Mouse (Mus musculus): ENCODE measurements around the gene Nt5c2.

Nt5c2 gene

DNA sequence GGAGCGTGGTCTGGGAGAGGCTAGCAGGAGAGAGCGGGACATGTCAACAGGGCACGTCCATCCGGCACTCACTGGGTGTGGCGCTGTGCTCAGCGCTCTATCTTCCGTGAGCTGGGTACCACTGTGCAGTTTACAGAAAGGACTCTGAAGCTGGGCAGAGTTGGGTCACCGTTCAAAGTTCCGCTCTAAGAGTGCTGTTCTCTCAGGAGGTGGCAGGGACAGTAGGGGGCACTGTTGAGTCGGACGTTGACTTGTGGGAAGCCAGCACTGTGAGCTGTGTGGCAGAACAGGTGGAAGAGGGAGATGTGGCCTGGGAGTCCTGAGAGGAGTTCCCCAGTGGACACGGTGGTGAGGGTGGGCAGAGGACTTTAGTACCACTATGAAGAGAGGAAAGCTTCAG, 139.2 kb downstream of the Nt5c2 start:
- peak; percentile 94 for DNase-seq

DNA sequence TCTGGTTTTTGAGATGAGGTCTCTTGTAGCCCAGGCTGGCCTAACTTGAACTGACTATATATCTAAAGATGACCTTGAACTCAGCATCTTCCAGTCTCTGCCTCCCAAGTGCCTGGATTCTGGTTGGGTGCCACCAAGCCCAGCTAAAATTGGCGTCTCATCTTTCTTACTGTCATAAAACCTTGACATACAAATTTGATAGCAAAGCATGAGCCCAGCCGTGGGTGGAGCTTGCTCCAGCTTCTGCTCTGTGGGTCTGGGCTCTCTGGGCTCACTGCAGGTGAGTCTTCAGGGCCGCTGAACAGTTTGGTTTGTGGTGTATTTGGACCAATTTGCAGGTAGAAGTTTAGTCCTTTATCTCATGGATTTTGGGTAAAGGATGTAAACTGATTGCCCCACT, 141.0 kb downstream of the Nt5c2 start:
- DNase-seq = no peak

DNA sequence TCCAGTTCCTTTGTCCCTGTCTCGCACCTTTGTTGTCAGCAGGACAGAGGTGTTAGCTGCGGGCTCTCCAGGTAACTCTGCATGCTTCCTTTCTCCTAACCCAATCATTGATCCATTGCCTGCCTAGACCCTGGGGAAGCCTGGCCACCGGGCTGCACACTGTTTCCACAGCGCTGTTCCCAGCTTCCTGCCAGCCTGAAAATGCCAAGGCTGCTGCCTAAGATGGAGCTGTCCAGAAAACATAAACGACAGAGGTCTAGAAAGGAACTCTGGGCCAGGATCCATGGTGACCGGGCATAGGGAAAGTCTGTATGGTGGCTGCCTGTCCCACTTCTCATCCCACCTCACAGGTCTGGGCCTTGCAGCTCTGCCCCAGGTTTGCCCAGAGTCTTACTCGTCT, 143.3 kb downstream of the Nt5c2 start:
- DNase-seq = no peak

DNA sequence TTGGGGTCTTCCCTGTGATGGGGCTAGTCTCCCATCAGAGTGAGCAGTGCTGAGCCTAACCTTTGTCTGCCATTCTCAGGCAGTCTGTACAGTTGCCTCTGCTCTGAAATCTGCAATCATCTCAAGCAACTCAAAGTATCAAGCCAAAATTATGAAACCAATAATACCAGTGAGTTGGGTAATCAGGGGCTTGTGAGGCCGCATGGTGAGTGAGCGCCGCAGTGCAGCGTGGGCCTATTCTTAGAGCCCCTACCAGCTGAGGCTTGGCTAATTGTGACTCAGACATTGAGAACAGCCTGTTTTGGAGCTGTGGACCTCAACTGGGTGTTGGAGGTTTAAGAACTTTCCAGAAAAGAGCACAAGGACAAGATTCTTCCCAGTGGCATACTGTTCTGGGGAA, 143.9 kb downstream of the Nt5c2 start:
- DNase-seq = no peak

DNA sequence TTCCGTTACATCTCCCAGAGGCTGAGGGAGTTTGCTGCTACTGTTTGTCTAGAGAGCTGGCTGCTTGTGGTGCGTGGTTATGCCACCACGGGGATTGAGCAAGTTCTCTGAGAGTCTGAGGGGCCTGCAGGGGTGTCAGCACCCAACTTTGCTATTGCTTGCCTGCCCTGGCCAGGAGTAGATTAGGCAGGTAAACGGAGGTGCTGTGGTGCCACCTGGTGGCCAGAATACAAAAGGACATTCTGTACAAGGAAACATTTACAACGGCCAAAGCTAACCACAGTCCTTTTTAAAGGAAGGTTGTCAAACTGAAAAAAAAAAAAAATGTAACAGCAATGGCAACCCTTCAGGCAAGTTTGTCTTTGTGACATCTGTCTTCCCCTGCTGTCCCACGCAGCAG, 145.4 kb downstream of the Nt5c2 start:
- DNase-seq = peak; percentile 87

DNA sequence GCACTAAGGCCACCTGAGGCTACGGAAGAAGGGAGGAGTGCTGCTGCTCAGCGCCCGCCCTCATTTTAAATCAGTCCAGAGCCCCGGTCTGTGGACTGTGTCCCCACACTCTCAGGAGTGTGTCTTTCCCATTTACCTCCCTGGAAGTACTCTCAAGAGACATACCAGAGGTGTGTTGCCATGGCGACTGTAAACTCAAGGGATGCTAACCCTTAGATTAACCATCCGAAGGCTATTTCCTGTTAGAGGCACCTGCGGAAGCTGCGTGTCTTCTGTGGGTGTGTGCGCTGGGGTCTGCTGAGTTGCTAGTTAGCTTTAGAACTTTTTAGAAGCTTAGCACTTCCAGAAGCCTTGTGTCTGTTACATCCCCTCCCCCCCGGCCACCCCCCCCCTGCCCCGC, 145.9 kb downstream of the Nt5c2 start:
- DNase-seq = peak; percentile 17

DNA sequence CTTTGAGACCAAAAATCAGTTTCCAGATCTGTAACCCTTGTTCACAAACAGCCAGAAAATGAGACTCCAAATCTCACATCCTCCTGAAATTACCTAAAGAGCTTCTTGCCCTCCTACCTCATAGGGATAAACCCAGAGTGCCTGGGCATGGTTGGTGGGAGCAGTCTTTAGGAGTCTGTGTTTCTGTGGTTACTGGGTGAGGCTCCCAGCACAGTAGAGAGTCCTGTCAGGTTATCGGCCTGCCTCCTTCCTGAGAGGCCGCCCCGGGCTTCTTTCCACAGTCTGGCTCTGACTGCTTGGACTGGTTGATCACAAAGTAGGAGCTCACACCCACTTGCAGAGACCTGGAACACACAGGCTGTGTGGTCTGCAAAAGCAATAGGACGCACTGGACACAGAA, 149.6 kb downstream of the Nt5c2 start:
- DNase-seq = no peak

DNA sequence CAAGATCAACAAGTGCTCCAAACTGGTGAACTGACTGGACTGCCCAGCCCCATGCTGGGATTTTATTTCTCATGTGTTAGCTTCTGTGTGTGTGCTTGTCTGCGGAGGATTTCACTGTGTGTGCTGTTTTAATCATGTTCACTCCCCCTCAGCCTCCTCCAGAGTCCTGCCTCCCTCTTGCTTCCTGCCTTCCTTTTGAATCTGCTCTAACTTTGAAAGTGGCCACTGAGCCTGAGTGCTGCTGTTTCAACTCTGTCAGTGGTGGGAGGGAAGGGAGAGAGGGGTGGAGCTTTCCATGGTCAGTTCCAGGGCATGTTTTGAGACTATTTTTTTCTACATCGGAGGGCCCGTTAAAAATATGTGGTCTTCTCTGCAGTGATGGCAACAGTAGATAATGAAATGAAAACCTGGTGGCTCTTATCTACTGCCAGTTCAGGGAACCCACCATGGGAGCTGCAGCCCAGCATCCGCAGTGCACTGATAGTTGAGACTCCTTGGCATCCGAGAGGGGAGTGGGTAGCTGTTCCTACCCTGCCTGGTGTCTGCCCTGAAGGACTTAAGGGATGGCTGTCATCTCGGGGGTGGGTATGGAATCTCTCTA, 150.1 kb downstream of the Nt5c2 start:
- no peak for DNase-seq

DNA sequence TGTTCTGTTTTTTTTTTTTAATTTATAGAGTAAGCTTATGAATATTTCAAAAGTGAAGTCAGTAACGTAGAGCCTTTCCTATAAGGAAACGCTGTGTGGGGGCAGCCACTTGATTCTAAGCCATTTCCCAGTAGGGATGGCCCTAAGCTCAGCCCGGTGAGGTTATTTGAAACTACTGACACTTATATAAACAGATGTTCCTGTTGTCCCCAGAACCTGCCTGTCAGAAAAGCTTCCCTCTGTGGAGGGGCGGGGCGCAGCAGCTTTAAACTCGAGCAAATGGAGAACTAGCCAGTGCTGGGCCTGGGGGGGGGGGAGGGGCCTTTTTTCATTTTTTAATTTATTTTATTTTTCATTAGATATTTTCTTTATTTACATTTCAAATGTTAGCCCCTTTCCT, 150.9 kb downstream of the Nt5c2 start:
- no peak for DNase-seq

DNA sequence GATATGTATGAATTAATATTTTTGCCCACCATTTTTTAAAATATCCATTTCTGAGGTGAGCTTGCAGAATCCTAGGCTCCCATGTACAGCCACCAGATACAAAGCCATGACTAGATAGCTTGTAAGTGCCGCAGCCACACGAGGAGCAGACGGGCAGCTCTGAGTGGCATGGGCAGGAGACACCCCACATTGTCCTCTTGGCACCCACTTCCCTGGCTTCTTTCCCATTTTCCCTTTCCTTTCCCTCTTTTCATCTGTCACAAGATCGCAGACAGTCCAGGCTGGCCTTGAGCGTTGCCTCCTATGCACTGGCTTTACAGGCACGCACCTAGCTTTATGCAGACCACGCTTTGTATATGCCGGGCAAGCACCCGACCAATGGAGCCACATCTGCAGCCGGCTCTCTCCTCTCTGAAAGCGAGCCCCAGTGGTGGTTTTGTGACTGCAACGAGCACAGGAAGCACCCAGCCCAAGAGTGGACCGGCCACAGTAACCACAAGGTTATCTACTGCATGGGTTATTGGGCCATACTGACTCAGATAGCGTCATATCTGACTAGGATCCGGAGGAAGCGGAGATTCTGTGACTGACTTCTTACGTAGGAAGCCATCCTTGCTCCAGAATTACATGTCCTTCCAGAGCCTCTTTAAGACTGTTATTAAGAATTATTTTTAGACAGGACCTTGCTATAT, 151.6 kb downstream of the Nt5c2 start:
- DNase-seq = no peak

DNA sequence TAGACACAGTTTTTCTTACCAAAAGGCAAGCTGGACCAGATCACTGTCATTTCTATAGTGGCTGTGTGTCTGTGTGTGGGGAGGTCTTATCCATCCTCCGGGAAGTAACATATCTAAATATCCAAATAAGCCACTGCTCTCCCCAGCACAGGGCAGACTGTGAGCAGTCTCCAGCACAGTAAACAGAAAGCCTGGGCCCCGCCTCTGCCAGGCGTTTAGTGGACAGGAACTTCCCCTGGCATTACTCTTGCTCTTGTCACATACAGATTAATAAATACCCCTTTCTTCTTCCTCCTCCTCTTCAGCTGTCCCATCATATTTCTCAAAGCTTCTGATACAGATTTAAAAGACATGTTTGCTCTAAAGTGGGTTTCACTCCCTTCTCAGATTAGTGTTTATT, 152.4 kb downstream of the Nt5c2 start:
- no peak for DNase-seq

DNA sequence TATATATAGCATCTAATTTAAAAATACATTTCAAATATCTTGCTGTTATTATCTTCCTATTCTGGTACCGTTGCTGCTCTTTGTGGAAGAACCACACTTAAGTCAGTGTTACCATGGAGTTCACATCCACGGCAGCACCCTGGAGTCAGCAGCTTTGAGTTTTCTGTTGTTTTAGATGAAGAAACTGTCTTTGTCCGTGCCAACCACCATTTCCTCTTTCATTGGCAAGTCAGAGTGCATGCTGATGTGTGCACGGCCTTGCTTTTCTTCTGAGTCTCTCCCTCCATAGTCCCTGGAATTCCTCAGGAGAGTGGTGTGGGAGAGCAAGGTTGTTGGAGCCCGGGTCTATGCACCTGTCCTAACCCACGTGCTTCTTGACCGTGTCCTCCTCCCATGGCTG, 156.8 kb downstream of the Nt5c2 start:
- DNase-seq = no peak

DNA sequence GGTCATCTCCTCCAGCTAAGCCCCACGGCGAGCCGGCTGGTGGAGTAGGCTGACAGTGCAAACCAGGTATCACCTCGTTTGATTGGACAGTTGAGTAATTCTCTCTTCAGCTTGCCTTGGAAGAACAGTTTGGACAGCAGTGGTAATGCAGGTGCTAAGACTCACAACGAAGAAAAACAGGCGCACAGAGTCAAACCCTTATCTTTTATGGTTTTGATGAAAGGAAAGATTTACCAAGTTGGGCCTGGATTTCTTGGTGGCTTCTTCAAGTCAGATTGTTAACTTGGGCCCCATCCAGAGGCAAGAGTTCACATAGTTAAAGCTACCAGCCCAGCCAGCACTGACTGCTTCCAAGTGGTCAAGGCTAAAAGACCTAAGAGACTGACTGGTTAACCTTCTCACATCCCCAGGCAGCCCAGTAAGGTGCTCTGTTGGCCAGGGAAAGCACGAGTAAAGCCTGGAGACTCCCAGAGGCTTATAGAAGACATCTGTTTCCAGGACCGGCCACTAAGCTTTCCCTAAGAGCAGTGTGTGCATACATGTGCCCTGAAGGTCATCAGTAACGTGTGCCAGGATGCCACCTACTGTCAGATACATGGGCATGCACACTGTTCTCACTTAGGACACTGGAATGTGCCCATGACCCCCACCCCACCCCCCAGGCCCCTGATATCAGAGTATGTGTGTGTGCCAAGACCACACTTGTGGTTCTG, 157.5 kb downstream of the Nt5c2 start:
- DNase-seq = no peak

DNA sequence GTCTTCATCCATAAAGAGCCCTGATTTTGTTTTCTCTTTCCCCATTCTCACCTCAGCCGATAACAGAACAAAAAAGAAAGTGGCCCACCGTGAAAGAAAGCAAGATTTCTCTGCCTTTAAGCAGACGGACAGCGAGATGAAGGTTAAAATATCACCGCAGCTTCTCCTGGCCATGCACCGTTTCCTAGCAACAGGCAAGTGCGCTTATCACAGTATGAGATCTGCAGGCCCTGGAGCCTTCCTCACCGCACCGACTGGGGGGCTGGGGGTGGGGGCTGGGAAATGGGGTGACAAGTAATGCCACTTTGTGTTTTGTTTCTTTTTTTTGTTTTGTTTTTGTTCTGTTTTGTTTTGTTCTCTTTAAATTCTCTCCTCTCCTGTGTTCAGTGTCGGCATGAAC, 158.2 kb downstream of the Nt5c2 start:
- DNase-seq = no peak

DNA sequence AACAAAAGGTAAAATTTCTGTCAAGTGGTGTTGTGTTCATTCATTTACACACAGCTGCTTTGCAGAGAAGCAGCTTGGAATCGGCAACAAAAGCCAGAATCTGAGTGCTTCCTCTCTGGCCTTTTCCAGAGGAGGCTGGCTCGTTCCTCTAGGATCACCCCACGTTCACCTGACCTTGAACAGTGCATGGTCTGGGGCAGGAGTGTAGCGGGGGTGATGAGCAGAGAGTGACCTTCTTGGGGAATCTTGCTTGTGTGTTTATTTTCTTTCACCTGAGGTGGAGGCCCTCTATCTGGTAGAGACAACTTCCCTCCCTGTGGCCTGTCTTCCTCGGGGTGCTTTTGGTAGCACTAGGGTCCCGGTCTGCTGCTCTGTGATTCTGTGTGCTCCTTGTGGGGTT, 158.7 kb downstream of the Nt5c2 start:
- no peak for DNase-seq

DNA sequence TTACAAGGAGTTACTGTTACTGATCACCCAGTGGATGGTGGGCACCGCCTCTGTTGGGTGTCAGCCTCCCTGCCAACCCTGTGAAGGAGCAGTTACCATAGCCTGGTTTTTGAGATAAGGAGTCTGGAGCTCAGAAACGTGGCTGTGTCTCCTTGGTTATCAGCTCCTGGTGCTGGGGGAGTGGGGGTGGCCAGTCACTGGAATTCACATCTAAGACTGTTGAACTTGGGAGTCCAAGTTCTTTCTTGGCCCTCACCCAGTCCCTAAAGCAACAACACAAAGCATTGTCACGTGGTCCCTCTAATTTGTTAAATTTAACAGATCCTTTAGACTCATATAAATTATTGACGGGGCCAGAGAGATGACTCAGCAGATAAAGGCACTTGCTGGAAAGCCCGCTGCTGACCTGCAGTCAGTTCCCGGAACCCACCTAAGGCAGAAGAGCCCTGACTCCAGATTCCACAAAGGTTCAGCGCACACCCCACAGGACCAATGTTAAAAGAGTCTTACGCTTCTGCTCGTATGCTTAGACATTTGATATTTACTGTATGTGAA, 165.4 kb downstream of the Nt5c2 start:
- no peak for DNase-seq

DNA sequence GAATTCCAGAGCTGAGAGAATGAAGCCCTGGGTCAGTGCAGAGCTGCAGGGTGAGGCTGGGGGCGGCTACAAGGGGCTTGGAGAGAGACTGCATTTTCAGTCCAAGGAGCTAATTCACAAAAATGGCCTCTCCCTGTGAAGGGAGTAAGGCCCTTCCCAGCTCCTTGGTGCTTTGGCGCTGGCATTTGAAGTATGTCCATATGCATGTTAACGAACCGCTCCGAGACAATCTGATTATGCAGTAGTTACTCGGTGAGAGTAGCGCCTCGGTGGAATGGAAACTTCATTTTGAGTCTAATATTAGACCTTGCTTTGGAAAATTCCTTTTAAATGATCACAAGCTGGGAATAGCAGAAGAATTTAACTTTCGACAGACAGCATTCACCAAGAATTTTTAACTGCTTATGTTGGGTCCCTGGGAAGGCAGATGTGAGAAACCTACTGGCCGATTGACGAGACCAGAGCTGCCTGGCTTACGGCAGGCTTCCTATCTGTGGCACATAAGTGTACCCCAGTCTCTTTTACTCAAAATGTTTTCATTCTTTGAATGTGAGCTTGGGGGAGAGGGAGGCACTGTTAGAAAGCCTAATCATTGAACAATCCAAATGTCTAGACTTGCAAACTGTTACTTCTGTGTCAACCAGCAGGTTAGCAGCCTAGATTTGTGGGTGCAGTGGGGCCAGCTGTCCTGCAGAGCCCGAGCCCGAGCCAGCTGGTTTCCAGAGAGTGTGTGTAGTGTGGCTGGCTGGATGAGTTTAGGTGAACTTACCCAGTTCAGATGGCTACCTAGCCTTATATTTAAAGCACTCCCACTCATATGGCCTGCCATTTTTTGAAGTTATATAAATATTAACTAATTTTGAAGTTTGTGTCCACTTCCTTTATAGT, 166.3 kb downstream of the Nt5c2 start:
- DNase-seq = no peak

DNA sequence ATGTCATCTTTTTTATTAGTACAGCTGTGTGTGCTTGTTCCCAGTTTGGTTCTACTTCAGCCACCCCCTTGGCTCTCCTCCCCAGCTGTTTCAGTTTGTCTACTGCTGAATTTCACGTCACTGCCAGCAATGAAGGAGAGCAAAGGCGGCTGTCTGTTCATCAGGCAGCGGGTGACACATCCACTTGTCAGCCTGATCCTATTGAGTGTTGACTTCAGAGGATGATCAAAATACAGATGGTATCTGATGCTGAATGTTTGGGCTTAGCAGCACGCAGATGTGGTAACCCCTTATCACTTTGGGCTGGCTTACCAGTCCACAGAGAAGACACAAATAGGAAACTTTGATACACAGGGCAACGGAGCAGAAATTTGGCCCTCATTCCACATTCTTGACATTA, 168.5 kb downstream of the Nt5c2 start:
- DNase-seq = no peak

DNA sequence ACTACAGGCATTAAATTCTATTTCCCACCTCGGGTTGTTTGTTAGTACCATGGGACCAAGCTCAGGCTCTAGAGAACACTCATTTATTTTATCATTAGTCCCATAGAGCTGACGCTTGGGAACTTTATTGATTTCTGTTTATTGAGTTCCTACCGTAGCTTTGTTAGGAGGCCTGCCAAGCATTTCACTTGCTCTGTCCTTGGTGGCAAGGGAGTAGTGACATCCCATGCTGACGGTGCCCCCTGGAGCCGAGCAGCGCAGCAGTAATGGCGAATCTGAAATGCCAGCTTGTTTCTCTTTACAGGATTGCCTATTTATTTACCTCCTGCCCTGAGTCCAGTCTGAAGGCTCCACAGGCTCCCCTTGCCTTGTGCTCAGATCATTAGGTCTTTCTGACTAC, 168.9 kb downstream of the Nt5c2 start:
- DNase-seq = no peak

DNA sequence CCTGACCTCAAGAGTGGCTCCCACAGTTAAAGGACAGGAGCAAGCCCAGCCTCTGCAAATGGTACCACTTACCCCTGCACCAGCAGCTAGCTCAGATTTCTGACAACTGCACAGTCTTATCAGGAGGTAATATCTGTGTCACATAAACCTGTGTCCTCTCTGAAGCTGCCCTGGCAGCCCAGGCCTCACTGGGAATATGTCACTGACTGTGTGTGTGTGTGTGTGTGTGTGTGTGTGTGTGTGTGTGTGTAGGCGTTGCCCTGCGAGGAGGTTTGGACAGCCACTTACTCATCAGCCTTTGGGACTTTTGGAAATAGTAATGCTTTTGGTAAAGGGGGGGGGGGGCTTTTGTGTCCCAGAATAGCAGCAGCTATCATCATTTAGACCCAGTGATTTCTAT, 171.9 kb downstream of the Nt5c2 start:
- no peak for DNase-seq

DNA sequence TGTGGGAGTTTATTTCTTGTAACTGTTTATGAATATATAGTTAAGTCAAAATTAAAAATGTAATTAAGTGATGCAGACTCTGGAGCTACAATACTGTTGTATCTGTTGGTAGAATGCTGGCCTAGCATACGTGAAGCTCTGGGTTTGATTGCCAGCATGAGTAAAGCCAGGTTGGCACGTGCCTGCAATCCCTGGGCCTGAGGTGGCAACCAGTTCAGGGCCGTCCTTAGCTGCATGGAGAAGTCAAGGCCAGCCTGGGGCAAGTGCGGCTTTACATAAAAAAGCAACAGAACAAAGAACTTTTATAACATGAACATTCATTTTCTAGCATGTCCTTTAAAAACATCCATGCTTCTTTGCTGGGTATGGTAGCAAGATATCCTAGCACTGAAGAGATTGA, 173.9 kb downstream of the Nt5c2 start:
- DNase-seq = no peak

DNA sequence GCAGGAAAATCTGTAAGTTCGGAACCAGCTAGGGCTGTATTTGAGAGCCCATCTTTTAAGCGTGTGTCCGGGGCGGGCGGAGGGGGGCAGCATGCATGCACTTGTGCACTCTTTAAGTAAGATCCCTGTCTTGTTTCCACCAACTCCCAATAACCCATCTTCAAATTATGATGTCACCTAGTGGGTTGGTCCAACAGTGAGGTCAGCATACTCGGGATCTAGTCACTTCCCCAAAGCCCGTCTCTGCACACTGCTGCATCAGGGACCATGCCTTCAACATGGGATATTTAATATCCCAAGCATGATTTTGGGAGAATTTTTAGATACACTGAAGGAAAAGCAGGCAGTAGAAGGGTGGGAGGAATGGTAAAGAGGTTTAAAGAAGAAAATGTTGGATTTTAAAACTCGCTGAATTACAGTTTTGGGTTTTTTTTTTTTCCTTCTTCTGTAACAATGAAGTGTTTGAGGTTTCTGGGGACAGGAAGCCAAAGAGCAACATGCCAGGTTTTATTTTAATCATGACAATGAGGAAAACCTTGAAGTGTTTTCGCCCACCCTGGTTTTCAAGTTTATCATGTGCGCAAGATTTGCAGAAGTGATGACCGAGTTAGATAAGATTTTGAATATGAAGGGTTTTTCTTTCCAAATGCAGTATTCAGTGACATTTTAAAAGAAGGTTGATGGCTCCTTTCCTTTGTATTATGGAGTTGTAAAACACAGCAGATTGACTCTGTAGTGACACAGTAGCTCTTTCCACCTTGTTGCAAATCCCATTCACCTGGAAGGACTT, 177.5 kb downstream of the Nt5c2 start:
- DNase-seq = no peak
